Comparison of ENCODE assay signal across 8 mouse cellular contexts in the genomic region with DNA sequence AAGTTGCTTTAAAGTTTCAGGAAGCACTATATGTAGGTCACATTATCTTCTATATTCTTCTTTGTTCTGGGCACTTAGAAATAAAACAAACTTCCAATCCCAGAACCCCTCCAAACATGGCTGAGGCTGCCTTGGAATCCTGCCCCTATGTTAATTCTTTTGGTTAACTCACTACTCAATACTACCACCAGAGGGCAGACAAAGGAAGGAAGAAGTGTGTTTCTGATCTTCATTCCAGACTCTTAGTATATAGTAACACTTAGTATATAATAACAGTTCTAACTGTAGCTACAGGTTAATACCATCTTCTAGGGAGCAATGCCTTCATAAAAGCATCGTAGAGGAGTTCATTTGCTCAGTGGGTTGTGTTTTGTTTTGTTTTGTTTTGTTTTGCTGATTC. TPM values are rescaled to one million over a fixed set of nuclear protein-coding genes. Genes with fewer than 3 reads are reported as not detected.
DNase-seq lines count a peak whose midpoint lies in the region; ATAC-seq and TF ChIP-seq lines count a peak whose summit lies in the region.

No protein-coding gene starts in this region.

- peaks cover 2 to 4% of the 10 kb centered on the region in 2 experiments; a peak in 1 of 4 replicates for H3K4me1 ChIP-seq in ES-E14 (ENCODE audit: control insufficient read depth in 2 of 2, insufficient read depth in 2 of 2, low read length in 2 of 2, poor library complexity in 1 of 2)
- H3K4me1 ChIP-seq in forebrain, postnatal 0 days (ENCODE audit: insufficient read depth): no peaks in the 10 kb centered on the region

- H3K9me3 ChIP-seq in ES-E14 (ENCODE audit: control insufficient read depth, insufficient read depth, low read depth, low read length): no peaks in the 10 kb centered on the region
- no peaks in the 10 kb centered on the region for H3K9me3 ChIP-seq in forebrain, postnatal 0 days (ENCODE audit: low read length)

- H3K36me3 ChIP-seq in ES-E14 (ENCODE audit: control insufficient read depth, insufficient read depth, low read length, poor library complexity, severe bottlenecking): no peaks in the 10 kb centered on the region
- no peaks in the 10 kb centered on the region for H3K36me3 ChIP-seq in forebrain, postnatal 0 days (ENCODE audit: insufficient read depth)

- in situ Hi-C loops in ES-E14 (cut with MboI; ENCODE audit: low sequenced_read_pairs in 2 of 2, unreplicated experiment in 2 of 2): loop anchor here (5.0 to 10.0 kb wide), 2 partner anchors 385 to 387 kb away; no protein-coding TSS in a partner anchor

- no peak overlapping the region for H3K9ac ChIP-seq in ES-E14 (ENCODE audit: insufficient read depth, low read depth, low read length, poor library complexity, severe bottlenecking)
- H3K9ac ChIP-seq in forebrain, postnatal 0 days: no peak overlapping the region

- no peak overlapping the region for H3K27ac ChIP-seq in layer of hippocampus, adult 2 months
- H3K27ac ChIP-seq in ES-E14 (ENCODE audit: insufficient read depth, low read depth, low read length, poor library complexity, severe bottlenecking): no peak overlapping the region
- no peak overlapping the region for H3K27ac ChIP-seq in forebrain, postnatal 0 days (ENCODE audit: low read depth, low read length)

- no peak overlapping the region for H3K4me3 ChIP-seq in layer of hippocampus, adult 2 months
- H3K4me3 ChIP-seq in ES-E14 (ENCODE audit: insufficient read depth in 1 of 2, low read depth in 1 of 2, low read length in 2 of 2, poor library complexity in 1 of 2, severe bottlenecking in 1 of 2): no peak overlapping the region
- no peak overlapping the region for H3K4me3 ChIP-seq in forebrain, postnatal 0 days (ENCODE audit: low read depth, low read length)

- 69% methylated on average over 1 of the region's 1 CpGs for WGBS in forebrain, postnatal 0 days

- TF ChIP-seq CTCF in layer of hippocampus, adult 2 months (conservative IDR thresholded peaks at IDR 0.05): peak; percentile 90
- peak; percentile 82 for TF ChIP-seq CTCF in forebrain, postnatal 0 days (IDR thresholded peaks at IDR 0.05; ENCODE audit: low read depth)

- peak; percentile 53; the same call in 1 of the 2 replicates for ATAC-seq in forebrain, postnatal 0 days

- peak; percentile 40 to 83 for DNase-seq in cerebellum, postnatal 10 days
- DNase-seq in cerebellum, adult 11-12 months: no peak
- peak; percentile 23 to 56 for DNase-seq in layer of hippocampus, adult 2 months (ENCODE audit: low spot score in 2 of 2)
- no peak for DNase-seq in layer of hippocampus, postnatal 36 days
- peak; percentile 47 for DNase-seq in ES-E14 (ENCODE audit: low read depth, low spot score)
- peak; percentile 72 for DNase-seq in forebrain, postnatal 0 days
- no peak for DNase-seq in adrenal gland, adult 18-20 months (ENCODE audit: low spot score in 2 of 2)
- DNase-seq in testis, postnatal 14 days (ENCODE audit: low spot score): no peak

- no peak overlapping the region for H3K4me2 ChIP-seq in forebrain, postnatal 0 days (ENCODE audit: low read depth)

- H3K27me3 ChIP-seq in forebrain, postnatal 0 days (ENCODE audit: insufficient read depth, low read length): no peaks in the 10 kb centered on the region

TF ChIP-seq in ES-E14, 5 proteins besides CTCF, POLR2A, EP300 and RAD21:
- TF ChIP-seq ZNF384 (IDR thresholded peaks at IDR 0.05; ENCODE audit: low read depth, low read length) (no peak), HCFC1 (IDR thresholded peaks at IDR 0.05; ENCODE audit: borderline replicate concordance, insufficient read depth, low read length) (no peak), ZC3H11A (IDR thresholded peaks at IDR 0.05; ENCODE audit: borderline replicate concordance, low read depth, low read length) (peak; percentile 86)

RNA-seq across cellular contexts. Expression of a gene that starts 32.6 kb away (rescaled TPM):
- 1 to 10 TPM; 1.1 to 1.7 TPM for total RNA-seq in layer of hippocampus, adult 2 months (2021)
- 1 to 10 TPM; 1.2 to 1.7 TPM for total RNA-seq in layer of hippocampus, postnatal 36 days (2021)
- 0.16 and 0.54 TPM in 2 replicates for total RNA-seq in ES-E14 (2012; rRNA removed)
- total RNA-seq in forebrain, postnatal 0 days (2014; rRNA removed): 2.9 and 5.7 TPM in 2 replicates
- polyA plus RNA-seq in forebrain, postnatal 0 days (2015; fragmentation: Nextera tagmentation; extraction: Ambion mirVana): 1.5 and 2.1 TPM in 2 replicates
- 10 to 100 TPM; 12.8 to 17.4 TPM for total RNA-seq in adrenal gland, adult 18-20 months (2021)

Comparison
In these comparisons a context has a peak if more than half of its experiments do, and no peak if none do; other contexts are left out.
1. DNase-seq: peak in cerebellum, postnatal 10 days (2 of 2), layer of hippocampus, adult 2 months (2 of 2), ES-E14 (single experiment) and forebrain, postnatal 0 days (single experiment); none in cerebellum, adult 11-12 months (single experiment), layer of hippocampus, postnatal 36 days (0 of 2), adrenal gland, adult 18-20 months (0 of 2) and testis, postnatal 14 days (single experiment).